Mouse (Mus musculus) liver, embryonic 13.5 days (tissue): ENCODE data around the gene Yme1l1. TPM values are rescaled to one million over a fixed set of nuclear protein-coding genes. Genes with fewer than 3 reads are reported as not detected.
A peak's percentile ranks its signal among the peaks of the same experiment; 100 is the strongest.

Experiments
- ATAC-seq: fragments of 200-750 bp; cut with Nextera tagmentation; 2 replicates; pipeline ENCODE4 v1.8.0; 2017; ENCODE audit warnings: low read depth, mild to moderate bottlenecking, moderate number of reproducible peaks, moderate library complexity
- DNase-seq: peaks from one replicate; pipeline ENCODE4 v3.0.0; 2022
- H3K27ac ChIP-seq: fragments of 300-500 bp; sonication (generic); 2 replicates; pipeline ENCODE4 v1.5.1; 2015; ENCODE audit warnings: moderate library complexity, mild to moderate bottlenecking, inconsistent platforms
- H3K27me3 ChIP-seq: fragments of 300-500 bp; sonication (generic); 2 replicates; pipeline ENCODE4 v1.6.1; 2015; ENCODE audit warnings: mild to moderate bottlenecking, inconsistent platforms
- H3K36me3 ChIP-seq: fragments of 300-500 bp; sonication (generic); 2 replicates; pipeline ENCODE4 v1.6.1; 2015; ENCODE audit warnings: mild to moderate bottlenecking, inconsistent platforms
- H3K4me1 ChIP-seq: fragments of 300-500 bp; sonication (generic); replicated peaks from 2 replicates; pipeline ENCODE4 v1.6.1; 2015; ENCODE audit warnings: inconsistent platforms
- H3K4me2 ChIP-seq: fragments of 300-500 bp; sonication (generic); 2 replicates; pipeline ENCODE4 v1.6.1; 2015; ENCODE audit warnings: inconsistent platforms, mild to moderate bottlenecking, moderate library complexity
- H3K4me3 ChIP-seq: fragments of 300-500 bp; sonication (generic); replicated peaks from 2 replicates; pipeline ENCODE4 v1.5.1; 2015; ENCODE audit warnings: mild to moderate bottlenecking, inconsistent platforms
- H3K9ac ChIP-seq: fragments of 300-500 bp; sonication (generic); 2 replicates; pipeline ENCODE4 v1.6.1; 2015; ENCODE audit warnings: mild to moderate bottlenecking, inconsistent platforms
- H3K9me3 ChIP-seq: fragments of 300-500 bp; sonication (generic); replicated peaks from 2 replicates; pipeline ENCODE4 v1.6.1; 2016; ENCODE audit warnings: inconsistent platforms
- WGBS: fragments of 180-500 bp; shearing (Covaris S2); methylation state at CpG from one replicate; pipeline ENCODE4 v1.1.7; 2015; ENCODE audit not compliant: insufficient replicate concordance; 5-methylcytosine and 5-hydroxymethylcytosine counted together
- polyA plus RNA-seq: library from polyadenylated mRNA; unstranded; fragments of >200 nt; fragmentation: Nextera tagmentation; extraction: Ambion mirVana; gene quantifications from 2 replicates; pipeline ENCODE4 v1.2.1, GENCODE M21; 2015

The Yme1l1 gene
- polyA plus RNA-seq, 1 experiment from 2014 or later: 39.5 TPM

GRCm38 (mm10) chr2:23228463-23228862, 72.3 kb downstream of the Yme1l1 start:
- no peak for ATAC-seq
- no peaks in the 10 kb centered on the region for H3K9me3 ChIP-seq
- no peak overlapping the region for H3K9ac ChIP-seq
- peaks cover 15% of the 10 kb centered on the region for H3K27me3 ChIP-seq
- H3K4me3 ChIP-seq: no peak overlapping the region
- no peak overlapping the region for H3K4me2 ChIP-seq
- no peaks in the 10 kb centered on the region for H3K36me3 ChIP-seq
- 29% methylated on average over 2 of the region's 2 CpGs for WGBS
- H3K27ac ChIP-seq: no peak overlapping the region
- no peaks in the 10 kb centered on the region for H3K4me1 ChIP-seq
- DNase-seq: no peak

- peak overlapping the region; percentile 55 for H3K4me2 ChIP-seq
- H3K4me3 ChIP-seq: peak overlapping the region; percentile 33
- WGBS: 1% methylated on average over 27 of the region's 50 CpGs
- ATAC-seq: no peak
- H3K27ac ChIP-seq: no peak overlapping the region
- no peaks in the 10 kb centered on the region for H3K9me3 ChIP-seq
- H3K9ac ChIP-seq: no peak overlapping the region
- H3K27me3 ChIP-seq: peaks cover 32% of the 10 kb centered on the region
- DNase-seq: no peak
- no peaks in the 10 kb centered on the region for H3K36me3 ChIP-seq
- H3K4me1 ChIP-seq: no peaks in the 10 kb centered on the region
These were observed 78.0 kb downstream of the Yme1l1 start for GRCm38 (mm10) chr2:23234065-23234773.

Other genes with a start within 250 kb of the Yme1l1 start
- gene Abi1, start 116.1 kb upstream of the Yme1l1 start, polyA plus RNA-seq: 16.2 and 21.1 TPM in 2 replicates
- gene Acbd5, start 88.2 kb upstream of the Yme1l1 start, polyA plus RNA-seq: 14.4 and 17.5 TPM in 2 replicates
- 8.3 and 8.5 TPM in 2 replicates for gene Mastl, start 345 bp upstream of the Yme1l1 start, polyA plus RNA-seq
- gene 4931423N10Rik, start 51.1 kb downstream of the Yme1l1 start, polyA plus RNA-seq: not detected in 2 replicates
- not detected in 2 replicates for gene Nxph2, start 164.9 kb downstream of the Yme1l1 start, polyA plus RNA-seq